Mouse (Mus musculus): ENCODE measurements around the gene Braf.

GRCm38 (mm10) chr6:39607365-39607764, 117.9 kb downstream of the Braf start:
- TF ChIP-seq USF2 (conservative IDR thresholded peaks at IDR 0.05; ENCODE audit: low read depth, low read length) (no peak), CHD1 (IDR thresholded peaks at IDR 0.05; ENCODE audit: low read depth, low read length) (no peak), BHLHE40 (IDR thresholded peaks at IDR 0.05; ENCODE audit: low read depth, low read length) (no peak), SMC3 (IDR thresholded peaks at IDR 0.05; ENCODE audit: low read depth, low read length) (no peak), POLR2A (IDR thresholded peaks at IDR 0.05; ENCODE audit: low read depth, low read length) (no peak), ZC3H11A (IDR thresholded peaks at IDR 0.05; ENCODE audit: low read depth, low read length) (no peak), RAD21 (IDR thresholded peaks at IDR 0.05; ENCODE audit: low read depth, low read length) (no peak), POLR2AphosphoS2 (IDR thresholded peaks at IDR 0.05; ENCODE audit: low read depth, low read length) (no peak), CTCF (conservative IDR thresholded peaks at IDR 0.05 in 1 of 2, IDR thresholded peaks at IDR 0.05 in 1 of 2; ENCODE audit: low read depth in 2 of 2, low read length in 2 of 2) (no peak), MAFK (IDR thresholded peaks at IDR 0.05; ENCODE audit: insufficient replicate concordance, low read length) (no peak), EP300 (IDR thresholded peaks at IDR 0.05; ENCODE audit: low read length) (no peak), PAX5 (IDR thresholded peaks at IDR 0.05; ENCODE audit: low read length) (no peak), ELF1 (IDR thresholded peaks at IDR 0.05; ENCODE audit: low read depth, low read length) (no peak)

Data from CH12.LX (cell line).